Comparison of ENCODE assay signal across 18 mouse cellular contexts in the genomic region with DNA sequence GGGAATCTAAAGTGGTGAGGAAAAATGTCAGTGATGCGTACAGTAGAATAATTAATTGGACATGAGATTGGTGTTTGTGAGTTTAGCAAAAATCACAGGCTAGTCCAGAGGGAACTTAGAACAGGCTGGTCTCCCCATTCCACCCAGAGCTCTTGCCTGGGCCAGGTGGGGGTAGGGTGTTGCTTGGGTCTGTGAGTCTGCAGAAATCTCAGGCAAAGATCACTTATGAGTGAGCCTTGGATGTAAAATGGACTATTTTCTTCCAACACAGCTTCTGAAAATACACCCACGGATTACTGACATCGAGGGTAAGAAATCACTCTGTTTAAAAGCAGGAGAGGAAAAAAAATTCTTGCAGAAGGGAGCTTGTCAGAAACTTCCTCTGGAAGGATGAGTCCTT.
DNase-seq lines count a peak whose midpoint lies in the region.
"Had no signal": no experiment of that assay in that cellular context is flagged by ENCODE, and none has a peak within 500 bp of the region (broad histone marks: within the 10 kb centered on the region; RNA-seq: fewer than 3 reads in every experiment).

No protein-coding gene starts in this region.

- H3K27ac ChIP-seq in heart, embryonic 10.5 days: no peak overlapping the region
- H3K27ac ChIP-seq: embryonic facial prominence, embryonic 10.5 days; embryonic facial prominence, embryonic 13.5 days; forebrain, embryonic 13.5 days; heart, adult 2 months; hindbrain, embryonic 14.5 days; hindbrain, postnatal 0 days had no signal

- WGBS in heart, embryonic 10.5 days: 95% methylated on average over 3 of the region's 3 CpGs

- intact Hi-C loops in heart, postnatal 10 days (cut with DNase I): no loop called here

- peaks cover 3% of the 10 kb centered on the region; the same call in 1 of the 2 replicates for H3K4me1 ChIP-seq in heart, embryonic 10.5 days
- H3K4me1 ChIP-seq: embryonic facial prominence, embryonic 10.5 days; embryonic facial prominence, embryonic 13.5 days; forebrain, embryonic 13.5 days had no signal

- no peak overlapping the region for H3K4me3 ChIP-seq in heart, embryonic 10.5 days
- H3K4me3 ChIP-seq: embryonic facial prominence, embryonic 10.5 days; embryonic facial prominence, embryonic 13.5 days; erythroblast, embryonic 14.5 days; forebrain, embryonic 13.5 days; heart, adult 2 months had no signal

- H3K36me3 ChIP-seq in heart, embryonic 10.5 days: no peaks in the 10 kb centered on the region
- H3K36me3 ChIP-seq: embryonic facial prominence, embryonic 10.5 days; embryonic facial prominence, embryonic 13.5 days had no signal

- no peaks in the 10 kb centered on the region for H3K27me3 ChIP-seq in heart, embryonic 10.5 days (ENCODE audit: insufficient read depth, poor library complexity, severe bottlenecking)
- H3K27me3 ChIP-seq: embryonic facial prominence, embryonic 13.5 days; forebrain, embryonic 13.5 days had no signal

- no peaks in the 10 kb centered on the region for H3K9me3 ChIP-seq in heart, embryonic 10.5 days
- H3K9me3 ChIP-seq: embryonic facial prominence, embryonic 10.5 days; embryonic facial prominence, embryonic 13.5 days; forebrain, embryonic 13.5 days had no signal

- peak; percentile 7 for DNase-seq in cerebellum, adult 9-11 months
- DNase-seq in cerebellum, postnatal 10 days: no peak
- peak; percentile 25 for DNase-seq in heart, embryonic 10.5 days (ENCODE audit: low spot score)
- no peak for DNase-seq in heart, postnatal 10 days
- peak; percentile 17 for DNase-seq in right cerebral cortex, adult 18-20 months
- DNase-seq in right cerebral cortex, postnatal 25 days: no peak
- DNase-seq: cerebellum, adult 18-20 months; cerebellum, postnatal 36 days; embryo, embryonic 11 days; gastrocnemius, postnatal 25 days; heart, adult 2 months; heart, postnatal 4 days had no signal

Comparison
In these comparisons a context has a peak if more than half of its experiments do, and no peak if none do; other contexts are left out.
1. DNase-seq: peak in cerebellum, adult 9-11 months (single experiment), heart, embryonic 10.5 days (single experiment) and right cerebral cortex, adult 18-20 months (single experiment); none in cerebellum, postnatal 10 days (0 of 2), heart, postnatal 10 days (0 of 2) and right cerebral cortex, postnatal 25 days (single experiment).